Mouse (Mus musculus): Measurements from ENCODE around the gene Sepsecs. TPM values are rescaled to one million over a fixed set of nuclear protein-coding genes. Genes with fewer than 3 reads are reported as not detected.

Gene Sepsecs
- polyA plus RNA-seq, 1 experiment from 2014 or later: 8.0 TPM

Other genes with a start within 250 kb of the Sepsecs start
- gene Ccdc149, start 198.2 kb downstream of the Sepsecs start, polyA plus RNA-seq (2015; fragmentation: Nextera tagmentation; extraction: Ambion mirVana): 14.0 and 14.9 TPM in 2 replicates
- gene Lgi2, start 103.2 kb downstream of the Sepsecs start, polyA plus RNA-seq (2015; fragmentation: Nextera tagmentation; extraction: Ambion mirVana): 5.0 and 5.1 TPM in 2 replicates
- gene Pi4k2b, start 71.9 kb upstream of the Sepsecs start, polyA plus RNA-seq (2015; fragmentation: Nextera tagmentation; extraction: Ambion mirVana): 3.3 and 3.4 TPM in 2 replicates
- gene Zcchc4, start 105.7 kb upstream of the Sepsecs start, polyA plus RNA-seq (2015; fragmentation: Nextera tagmentation; extraction: Ambion mirVana): 11.3 and 13.1 TPM in 2 replicates
- gene Anapc4, start 164.3 kb upstream of the Sepsecs start, polyA plus RNA-seq (2015; fragmentation: Nextera tagmentation; extraction: Ambion mirVana): 115 TPM in 2 replicates

All from midbrain, embryonic 15.5 days (tissue).